Mouse (Mus musculus): ENCODE data around the gene Heatr5b. TPM values are rescaled to one million over a fixed set of nuclear protein-coding genes. Genes with fewer than 3 reads are reported as not detected.
A peak's percentile ranks its signal among the peaks of the same experiment; 100 is the strongest.

The Heatr5b gene
- total and polyA plus RNA-seq, 2 experiments: 8.3 to 8.9 TPM

DNA sequence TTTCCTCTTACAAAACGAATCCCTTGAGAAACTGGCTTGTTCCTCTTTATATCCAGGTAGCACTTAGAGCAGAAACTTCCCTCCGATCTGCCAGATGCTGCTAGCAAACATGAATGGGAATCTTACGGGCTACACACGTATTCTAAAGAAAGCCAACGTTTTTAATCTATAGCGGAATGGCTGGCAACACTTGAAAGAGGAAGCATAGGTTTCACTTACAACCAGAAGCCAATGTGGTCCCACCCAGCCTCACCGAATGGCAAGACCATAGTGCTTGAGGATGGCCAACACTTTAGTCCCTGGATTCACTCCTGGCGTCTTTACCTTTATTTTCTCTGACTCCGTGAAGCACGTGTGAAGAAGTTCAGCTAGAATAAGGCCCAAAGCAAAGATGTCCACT is 21.1 kb upstream of the Heatr5b start:
- Histone ChIP-seq H3K79me2 (ENCODE audit: control insufficient read depth, insufficient read depth, low read length) (no peaks in the 10 kb centered on the region), H3K27me3 (ENCODE audit: control insufficient read depth, insufficient read depth, low read length) (no peaks in the 10 kb centered on the region), H3K27ac (replicated peaks; ENCODE audit: insufficient read depth, low read depth, low read length) (no peak overlapping the region), H3K36me3 (ENCODE audit: control insufficient read depth, insufficient read depth, low read length) (peaks cover 54% of the 10 kb centered on the region), H3K4me3 (ENCODE audit: insufficient read depth, low read depth, low read length) (no peak overlapping the region), H3K9ac (ENCODE audit: low read depth, low read length) (no peak overlapping the region), H3K4me1 (ENCODE audit: control insufficient read depth, insufficient read depth, low read length) (no peaks in the 10 kb centered on the region)
- no peak for TF ChIP-seq POLR2A (IDR thresholded peaks at IDR 0.05; ENCODE audit: extremely low read depth, insufficient read depth, low read length)
- no peak for DNase-seq (ENCODE audit: extremely low read depth, low read depth, low spot score)
- WGBS: 88% methylated on average over 10 of the region's 10 CpGs

DNA sequence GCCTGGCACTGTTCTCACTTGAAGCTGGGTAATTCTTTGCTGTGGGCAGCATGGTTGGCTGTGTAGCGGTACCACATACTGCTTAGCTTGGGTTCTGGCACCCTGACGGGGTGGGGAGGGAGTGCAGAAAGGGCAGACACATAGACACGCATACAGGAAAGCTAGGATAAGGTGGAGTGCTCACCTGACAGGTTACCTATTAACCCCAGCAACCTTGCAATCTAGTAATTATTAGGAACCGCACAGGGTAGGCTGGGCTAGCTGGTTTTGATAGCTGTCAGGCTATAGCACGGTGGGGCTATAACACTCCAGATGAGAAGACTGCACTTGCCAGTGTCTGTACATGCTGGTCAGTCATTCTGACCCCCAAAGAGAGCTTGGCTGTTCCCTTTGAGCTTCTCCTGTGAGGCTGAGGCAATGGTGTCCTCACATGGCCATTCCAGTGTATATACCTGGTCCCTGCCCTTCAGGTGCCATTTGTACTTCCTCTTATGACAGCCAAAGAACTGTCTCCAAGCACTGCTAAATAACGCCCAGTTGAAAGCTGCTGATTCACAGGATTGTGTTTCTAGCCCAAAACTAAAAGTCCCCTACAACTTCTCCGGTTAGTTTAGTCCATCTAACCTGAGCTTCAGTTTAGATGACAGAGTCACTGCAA is 7.2 kb upstream of the Heatr5b start:
- Histone ChIP-seq H3K36me3 (ENCODE audit: control insufficient read depth, insufficient read depth, low read length) (peaks cover 49% of the 10 kb centered on the region), H3K27ac (replicated peaks; ENCODE audit: insufficient read depth, low read depth, low read length) (no peak overlapping the region), H3K27me3 (ENCODE audit: control insufficient read depth, insufficient read depth, low read length) (no peaks in the 10 kb centered on the region), H3K79me2 (ENCODE audit: control insufficient read depth, insufficient read depth, low read length) (no peaks in the 10 kb centered on the region), H3K4me1 (ENCODE audit: control insufficient read depth, insufficient read depth, low read length) (no peaks in the 10 kb centered on the region), H3K9ac (ENCODE audit: low read depth, low read length) (no peak overlapping the region), H3K4me3 (ENCODE audit: insufficient read depth, low read depth, low read length) (no peak overlapping the region)
- no peak for TF ChIP-seq CTCF (IDR thresholded peaks at IDR 0.05; ENCODE audit: low read depth, low read length)
- no peak for TF ChIP-seq POLR2A (IDR thresholded peaks at IDR 0.05; ENCODE audit: extremely low read depth, insufficient read depth, low read length)
- no peak for DNase-seq (ENCODE audit: extremely low read depth, low read depth, low spot score)
- WGBS: 93% methylated on average over 7 of the region's 7 CpGs

DNA sequence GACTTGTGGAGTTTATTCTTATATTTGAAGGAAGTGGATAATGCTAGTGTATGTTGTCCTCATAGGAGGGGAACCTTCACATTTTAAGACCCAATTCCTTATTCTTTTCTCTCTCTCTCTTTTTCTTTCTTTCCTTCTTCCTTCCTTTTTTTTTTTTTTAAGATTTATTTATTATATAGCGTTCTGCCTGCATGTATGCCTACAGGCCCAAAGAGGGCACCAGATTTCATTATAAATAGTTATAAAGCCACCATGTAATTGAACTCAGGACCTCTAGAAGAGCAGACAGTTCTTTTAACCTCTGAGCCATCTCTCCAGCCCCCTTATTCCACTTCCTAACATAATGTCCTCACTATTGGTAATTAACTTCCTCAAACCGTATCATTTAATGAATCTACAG is 892 bp upstream of the Heatr5b start:
- H3K4me3 ChIP-seq (ENCODE audit: insufficient read depth, low read depth, low read length): peak overlapping the region; percentile 75
- peak overlapping the region; percentile 56 for H3K27ac ChIP-seq (replicated peaks; ENCODE audit: insufficient read depth, low read depth, low read length)
- 39% methylated on average over 2 of the region's 2 CpGs for WGBS
- H3K36me3 ChIP-seq (ENCODE audit: control insufficient read depth, insufficient read depth, low read length): peaks cover 18% of the 10 kb centered on the region; the same call in 1 of the 2 replicates
- TF ChIP-seq CTCF (IDR thresholded peaks at IDR 0.05; ENCODE audit: low read depth, low read length) (no peak), POLR2A (IDR thresholded peaks at IDR 0.05; ENCODE audit: extremely low read depth, insufficient read depth, low read length) (no peak)
- no peak for DNase-seq (ENCODE audit: extremely low read depth, low read depth, low spot score)
- H3K79me2 ChIP-seq (ENCODE audit: control insufficient read depth, insufficient read depth, low read length): no peaks in the 10 kb centered on the region
- H3K27me3 ChIP-seq (ENCODE audit: control insufficient read depth, insufficient read depth, low read length): no peaks in the 10 kb centered on the region
- peak overlapping the region; percentile 79 for H3K9ac ChIP-seq (ENCODE audit: low read depth, low read length)
- H3K4me1 ChIP-seq (ENCODE audit: control insufficient read depth, insufficient read depth, low read length): peaks cover 2% of the 10 kb centered on the region; the same call in 1 of the 2 replicates

DNA sequence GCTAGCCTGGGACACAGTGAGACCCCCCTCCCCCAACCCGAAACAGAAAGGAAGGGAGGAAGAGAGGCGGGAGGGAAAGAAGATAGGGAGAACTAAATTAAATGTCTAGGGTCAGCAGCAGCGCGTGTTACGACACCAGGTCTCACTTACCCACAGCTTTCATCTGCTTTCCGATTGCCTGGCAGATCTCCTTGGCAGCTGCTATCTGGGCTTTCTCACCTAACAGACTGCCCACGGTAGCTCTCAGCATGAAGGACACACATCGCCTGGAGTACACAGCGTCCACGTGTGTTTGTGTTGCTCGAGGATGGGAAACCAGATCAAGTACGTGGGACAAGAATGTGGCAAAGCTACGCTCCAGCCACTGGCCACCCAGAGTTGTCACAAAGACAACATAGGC is 10.8 kb downstream of the Heatr5b start:
- no peak for DNase-seq (ENCODE audit: extremely low read depth, low read depth, low spot score)
- H3K4me3 ChIP-seq (ENCODE audit: insufficient read depth, low read depth, low read length): no peak overlapping the region
- peaks cover 48% of the 10 kb centered on the region for H3K36me3 ChIP-seq (ENCODE audit: control insufficient read depth, insufficient read depth, low read length)
- H3K79me2 ChIP-seq (ENCODE audit: control insufficient read depth, insufficient read depth, low read length): no peaks in the 10 kb centered on the region
- no peak overlapping the region for H3K9ac ChIP-seq (ENCODE audit: low read depth, low read length)
- H3K4me1 ChIP-seq (ENCODE audit: control insufficient read depth, insufficient read depth, low read length): no peaks in the 10 kb centered on the region
- H3K27ac ChIP-seq (replicated peaks; ENCODE audit: insufficient read depth, low read depth, low read length): no peak overlapping the region
- no peaks in the 10 kb centered on the region for H3K27me3 ChIP-seq (ENCODE audit: control insufficient read depth, insufficient read depth, low read length)
- 85% methylated on average over 13 of the region's 13 CpGs for WGBS
- no peak for TF ChIP-seq POLR2A (IDR thresholded peaks at IDR 0.05; ENCODE audit: extremely low read depth, insufficient read depth, low read length)
- no peak for TF ChIP-seq CTCF (IDR thresholded peaks at IDR 0.05; ENCODE audit: low read depth, low read length)

DNA sequence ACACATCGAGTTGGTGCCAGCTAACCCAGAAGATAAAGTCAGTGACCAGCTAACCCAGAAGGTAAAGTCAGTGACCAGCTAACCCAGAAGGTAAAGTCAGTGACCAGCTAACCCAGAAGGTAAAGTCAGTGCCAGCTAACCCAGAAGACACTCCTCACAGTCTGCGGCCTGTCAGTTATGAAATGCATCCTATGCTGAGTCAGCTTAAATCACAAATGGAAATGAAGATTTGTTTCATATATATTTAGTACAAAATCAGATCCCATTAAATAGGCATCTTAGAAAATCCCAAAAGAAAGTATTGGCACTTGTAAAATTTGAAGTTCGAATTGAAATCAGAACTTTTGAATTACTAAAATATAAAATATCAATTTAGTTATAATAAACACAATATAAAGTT is 25.6 kb downstream of the Heatr5b start:
- no peaks in the 10 kb centered on the region for H3K27me3 ChIP-seq (ENCODE audit: control insufficient read depth, insufficient read depth, low read length)
- DNase-seq (ENCODE audit: extremely low read depth, low read depth, low spot score): no peak
- WGBS: 95% methylated on average over 3 of the region's 3 CpGs
- peaks cover 34% of the 10 kb centered on the region for H3K36me3 ChIP-seq (ENCODE audit: control insufficient read depth, insufficient read depth, low read length)
- no peaks in the 10 kb centered on the region for H3K4me1 ChIP-seq (ENCODE audit: control insufficient read depth, insufficient read depth, low read length)
- no peak overlapping the region for H3K4me3 ChIP-seq (ENCODE audit: insufficient read depth, low read depth, low read length)
- H3K79me2 ChIP-seq (ENCODE audit: control insufficient read depth, insufficient read depth, low read length): no peaks in the 10 kb centered on the region
- no peak overlapping the region for H3K9ac ChIP-seq (ENCODE audit: low read depth, low read length)
- TF ChIP-seq CTCF (IDR thresholded peaks at IDR 0.05; ENCODE audit: low read depth, low read length): no peak
- no peak for TF ChIP-seq POLR2A (IDR thresholded peaks at IDR 0.05; ENCODE audit: extremely low read depth, insufficient read depth, low read length)
- no peak overlapping the region for H3K27ac ChIP-seq (replicated peaks; ENCODE audit: insufficient read depth, low read depth, low read length)

DNA sequence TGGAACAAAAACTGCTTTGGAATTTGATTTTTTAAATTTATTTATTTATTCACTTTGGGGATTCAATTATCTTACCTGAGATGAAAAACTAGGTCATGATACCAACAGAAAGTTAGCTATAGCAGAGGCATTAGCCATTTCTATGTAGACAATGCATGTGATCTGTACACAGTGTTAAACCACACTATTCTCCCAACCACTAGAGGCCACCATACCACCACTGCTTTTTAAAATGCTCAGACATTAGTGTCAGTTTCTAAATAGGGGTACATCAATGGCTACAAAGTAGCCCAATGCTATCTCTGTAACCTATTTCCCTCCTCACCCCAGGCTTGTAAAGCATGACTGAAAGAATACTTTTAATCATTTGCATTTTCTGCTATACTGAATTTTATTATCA is 26.1 kb downstream of the Heatr5b start:
- Histone ChIP-seq H3K9ac (ENCODE audit: low read depth, low read length) (no peak overlapping the region), H3K36me3 (ENCODE audit: control insufficient read depth, insufficient read depth, low read length) (peaks cover 34% of the 10 kb centered on the region), H3K4me3 (ENCODE audit: insufficient read depth, low read depth, low read length) (no peak overlapping the region), H3K4me1 (ENCODE audit: control insufficient read depth, insufficient read depth, low read length) (no peaks in the 10 kb centered on the region), H3K27ac (replicated peaks; ENCODE audit: insufficient read depth, low read depth, low read length) (no peak overlapping the region), H3K79me2 (ENCODE audit: control insufficient read depth, insufficient read depth, low read length) (no peaks in the 10 kb centered on the region), H3K27me3 (ENCODE audit: control insufficient read depth, insufficient read depth, low read length) (no peaks in the 10 kb centered on the region)
- no peak for DNase-seq (ENCODE audit: extremely low read depth, low read depth, low spot score)
- TF ChIP-seq POLR2A (IDR thresholded peaks at IDR 0.05; ENCODE audit: extremely low read depth, insufficient read depth, low read length): no peak
- no peak for TF ChIP-seq CTCF (IDR thresholded peaks at IDR 0.05; ENCODE audit: low read depth, low read length)

Measured in liver, adult 2 months (tissue).